Mouse (Mus musculus) c-Kit-positive CD71-positive TER-119-positive erythroid progenitor cells, embryonic 14.5 days (primary cell): ENCODE results near the gene St6galnac3.

Experiments used
- DNase-seq: peaks from one replicate; pipeline ENCODE4 v3.0.0-alpha.2; 2013; ENCODE audit warnings: low spot score

The St6galnac3 gene

DNA sequence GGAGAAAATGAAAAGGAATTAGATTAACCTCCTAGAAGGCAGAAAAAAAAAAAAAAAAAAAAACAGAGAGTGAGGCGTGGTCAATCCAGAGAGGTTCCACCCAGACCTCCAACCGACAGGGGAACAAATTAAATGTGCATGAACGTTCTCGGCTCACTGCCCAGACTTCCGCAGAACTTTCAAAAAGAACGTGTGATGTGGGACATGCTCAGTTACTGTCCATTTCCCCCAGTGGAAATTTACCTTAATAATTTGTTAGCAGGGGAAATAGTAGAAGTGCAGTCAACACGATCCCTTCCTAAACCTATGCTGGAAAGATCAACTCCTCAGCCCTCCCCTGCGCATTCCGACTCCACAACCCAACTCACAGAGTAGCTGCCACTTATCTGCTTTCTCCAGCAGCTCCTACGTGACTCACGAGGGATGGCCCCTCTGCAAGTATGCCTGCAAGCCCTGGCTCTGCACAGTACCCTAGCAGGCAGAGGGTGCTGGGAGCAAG, 35.1 kb downstream of the St6galnac3 start:
- DNase-seq, result peak; percentile 88

DNA sequence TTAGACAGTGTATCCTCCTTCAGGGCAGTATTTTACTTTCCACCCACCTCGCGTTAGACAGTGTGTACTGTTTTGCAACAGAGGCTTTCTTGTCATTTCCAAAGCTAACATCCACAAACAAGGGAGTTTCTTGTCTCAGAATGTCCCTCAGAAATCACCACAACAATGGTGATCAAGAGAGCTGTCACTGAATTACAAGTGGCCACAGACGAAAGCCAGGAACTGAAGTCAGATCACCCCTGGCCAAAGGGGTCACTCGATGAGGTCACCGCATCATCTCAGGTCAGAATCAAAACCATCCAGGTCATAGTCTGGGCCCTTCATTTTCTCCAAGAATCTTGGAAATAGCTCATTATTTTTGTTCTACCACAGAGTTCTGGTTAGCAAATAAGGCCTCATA, 37.1 kb downstream of the St6galnac3 start:
- DNase-seq, result no peak

DNA sequence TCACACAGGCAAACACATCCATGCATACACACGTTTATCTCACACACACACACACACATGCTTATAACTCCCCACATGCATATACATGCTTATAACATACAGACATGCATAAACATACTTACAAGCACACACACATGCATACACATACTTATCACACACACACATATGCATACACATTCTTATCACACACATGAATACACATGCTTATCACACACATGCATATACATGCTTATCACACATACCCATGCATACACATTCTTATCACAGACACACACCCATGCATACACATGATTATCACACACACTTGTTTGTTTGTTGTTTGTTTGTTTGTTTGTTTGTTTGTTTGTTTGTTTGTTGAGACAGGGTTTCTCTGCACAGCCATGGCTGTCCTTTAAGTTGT, 40.1 kb downstream of the St6galnac3 start:
- peak; percentile 47 for DNase-seq

DNA sequence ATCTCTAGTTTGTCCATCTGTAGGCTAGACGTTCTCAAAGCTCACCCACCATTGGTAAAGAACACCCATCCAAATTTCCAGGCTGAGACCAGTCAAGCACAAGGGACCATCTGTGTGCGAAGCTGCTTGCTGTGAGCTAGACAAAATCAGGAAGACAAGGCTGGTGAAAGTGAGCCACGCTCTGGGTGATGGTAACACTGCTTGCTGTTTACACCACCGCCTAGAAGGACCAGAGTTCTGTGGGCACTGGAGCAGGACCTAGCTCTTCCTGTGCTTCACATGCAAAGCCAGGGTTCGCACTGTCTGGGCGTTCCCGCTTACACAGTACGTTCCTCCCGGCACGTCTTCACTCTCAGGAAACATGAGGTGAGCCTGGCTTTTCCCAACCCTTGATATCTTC, 42.7 kb downstream of the St6galnac3 start:
- no peak for DNase-seq

DNA sequence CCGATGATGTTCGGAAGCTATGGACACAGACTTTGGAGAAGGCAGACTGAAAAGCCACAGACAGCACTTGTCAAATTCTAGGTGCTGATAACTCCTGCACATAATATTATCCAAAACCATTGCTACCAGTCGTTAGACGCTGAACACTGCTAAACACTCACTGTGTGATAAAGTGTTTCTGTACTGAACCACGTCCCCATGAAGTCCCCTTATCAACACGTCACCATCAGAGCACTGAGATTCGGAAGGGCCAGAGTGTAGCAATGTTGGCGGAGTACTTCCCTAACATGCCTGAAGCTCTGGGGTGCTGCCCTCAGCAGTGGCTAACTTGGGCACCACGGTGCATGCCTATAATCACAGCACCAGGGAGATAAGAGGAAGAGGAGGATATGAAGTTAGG, 43.3 kb downstream of the St6galnac3 start:
- no peak for DNase-seq

DNA sequence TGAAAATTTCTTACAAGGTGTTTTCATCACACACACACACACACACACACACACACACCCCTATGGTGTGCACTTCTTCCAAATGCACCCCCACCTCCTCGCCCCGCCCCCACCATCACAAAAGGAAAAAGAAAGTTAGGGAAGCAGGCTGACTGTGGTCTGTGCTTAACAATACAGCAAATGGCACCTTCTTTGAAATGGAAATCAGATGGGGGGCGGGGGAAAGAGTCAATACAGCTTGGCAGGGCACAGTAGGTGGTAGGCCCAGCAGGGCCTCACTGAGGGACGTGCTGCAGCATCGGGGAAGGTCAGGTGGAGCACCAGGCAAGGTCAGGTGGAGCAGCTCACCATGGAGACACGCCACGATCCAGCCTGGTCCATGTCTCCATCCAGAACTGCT, 49.1 kb downstream of the St6galnac3 start:
- DNase-seq, result no peak

DNA sequence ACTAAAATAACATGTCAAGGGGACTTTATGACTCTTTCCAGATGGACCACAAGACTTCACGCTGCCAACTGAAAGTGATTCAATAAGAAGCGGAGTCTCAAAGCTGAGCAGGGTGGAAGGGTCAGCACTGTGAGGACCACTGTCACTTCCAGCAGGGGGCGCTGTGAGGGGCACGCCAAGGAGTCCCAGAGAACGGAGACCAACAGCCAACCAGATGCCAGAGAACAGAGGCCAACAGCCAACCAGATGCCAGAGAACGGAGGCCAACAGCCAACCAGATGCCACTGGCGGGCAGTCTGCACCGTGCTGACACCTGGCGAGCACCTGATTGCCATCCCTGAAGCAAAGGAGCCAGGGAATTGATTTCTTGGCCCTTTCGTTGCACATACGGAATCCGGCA, 49.9 kb downstream of the St6galnac3 start:
- peak; percentile 61 for DNase-seq

DNA sequence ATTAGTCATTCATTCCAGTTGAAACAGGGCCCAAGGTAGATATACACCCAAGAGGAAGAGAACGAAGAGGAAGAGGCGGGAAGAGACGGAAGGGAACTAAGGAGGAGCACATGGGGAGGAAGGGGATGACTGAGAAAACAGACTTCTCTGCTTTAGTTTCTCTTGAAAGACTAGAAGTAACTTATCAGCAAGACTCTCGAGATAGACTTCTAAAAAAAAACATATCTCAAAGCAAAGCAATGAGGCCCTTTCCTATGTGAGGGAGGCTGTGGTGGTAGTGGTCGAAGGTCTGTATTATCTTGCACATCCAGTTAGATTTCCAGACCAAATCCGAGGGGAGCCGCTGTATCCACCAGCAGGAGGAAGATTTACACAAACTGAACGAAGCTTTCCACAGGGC, 50.6 kb downstream of the St6galnac3 start:
- no peak for DNase-seq

DNA sequence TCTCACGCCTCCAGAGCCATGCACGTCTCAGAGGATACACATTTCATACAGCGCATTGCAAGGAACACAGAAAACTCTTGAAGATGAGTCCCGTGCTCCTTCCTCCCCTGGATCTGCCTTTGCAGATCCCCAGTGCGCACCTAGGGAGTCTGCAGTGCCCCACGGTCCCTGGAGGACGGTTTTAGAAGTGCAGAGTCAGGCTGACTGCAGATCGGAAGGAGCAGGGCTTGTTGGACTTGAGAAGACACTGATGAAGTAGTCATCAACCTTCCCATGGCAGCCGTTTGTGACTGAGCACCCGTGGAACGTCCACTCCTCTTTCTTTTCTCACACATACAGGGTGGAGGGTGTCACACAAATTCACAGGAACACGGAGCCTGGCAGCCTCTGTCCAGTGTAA, 51.5 kb downstream of the St6galnac3 start:
- no peak for DNase-seq

DNA sequence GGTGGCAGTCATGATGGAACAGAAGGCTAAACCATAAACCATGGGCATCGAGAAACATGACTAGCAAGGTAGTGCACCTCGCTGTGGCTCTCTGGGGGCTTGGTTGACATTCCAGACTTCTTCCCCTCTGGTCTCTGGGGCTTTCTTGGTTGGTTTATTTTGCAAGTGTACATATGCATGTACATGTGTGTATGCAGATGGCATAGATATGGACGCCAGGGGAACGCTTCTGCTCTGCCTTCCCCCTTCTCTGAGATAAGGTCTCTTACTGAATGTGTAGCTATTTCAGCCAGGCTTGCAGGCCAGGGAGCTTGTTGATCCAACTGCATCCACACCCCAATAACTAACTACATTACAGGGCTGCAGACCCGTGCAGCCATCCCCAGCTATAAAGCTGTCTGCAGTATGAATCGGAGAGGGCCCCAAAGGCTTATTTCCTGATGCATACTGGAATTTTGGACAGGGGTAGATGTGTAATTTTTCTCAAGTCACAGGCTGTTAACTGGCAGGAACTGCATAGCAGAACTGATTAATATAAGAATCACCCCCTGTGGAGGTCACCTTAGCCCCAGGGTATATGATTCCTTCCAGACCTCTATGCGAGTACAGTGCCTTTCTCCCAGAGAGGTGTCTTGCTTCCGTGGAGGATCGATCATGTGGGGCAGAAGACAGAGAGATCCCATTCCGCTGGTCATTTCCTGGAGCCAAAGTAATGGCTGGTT, 53.9 kb downstream of the St6galnac3 start:
- DNase-seq, result no peak

DNA sequence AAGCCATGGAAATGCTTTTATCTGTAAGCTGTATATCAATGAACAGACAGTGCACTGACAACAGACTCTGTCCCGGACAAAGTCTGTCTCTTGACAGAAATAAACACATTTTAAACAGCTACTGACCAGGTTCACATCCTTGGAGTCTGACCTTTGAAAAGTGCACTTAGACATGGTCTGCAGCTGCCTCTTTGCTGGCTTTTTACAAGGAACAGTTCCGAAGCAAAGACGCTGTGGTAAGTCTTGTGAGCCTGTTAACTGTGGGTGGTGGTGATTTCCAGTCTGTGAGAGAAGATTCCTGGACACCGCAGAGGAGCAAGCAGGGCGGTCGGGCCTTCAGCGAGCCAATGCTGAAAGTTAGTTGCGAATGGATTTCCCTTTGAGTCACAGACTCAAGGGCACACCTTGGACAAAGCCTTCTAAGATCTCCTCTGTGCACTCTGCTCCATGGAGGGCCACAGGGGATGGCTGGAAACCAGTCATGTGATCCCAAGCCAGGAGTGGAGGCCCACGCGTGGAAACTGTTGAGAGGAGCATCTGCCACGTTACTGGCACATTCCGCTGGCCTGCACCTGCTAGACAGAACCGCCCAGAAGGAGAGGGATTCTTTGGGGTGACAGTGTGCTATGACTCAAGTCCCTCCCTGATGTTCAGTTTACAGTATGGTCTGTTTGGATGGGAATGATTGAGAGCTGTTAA, 55.1 kb downstream of the St6galnac3 start:
- no peak for DNase-seq

DNA sequence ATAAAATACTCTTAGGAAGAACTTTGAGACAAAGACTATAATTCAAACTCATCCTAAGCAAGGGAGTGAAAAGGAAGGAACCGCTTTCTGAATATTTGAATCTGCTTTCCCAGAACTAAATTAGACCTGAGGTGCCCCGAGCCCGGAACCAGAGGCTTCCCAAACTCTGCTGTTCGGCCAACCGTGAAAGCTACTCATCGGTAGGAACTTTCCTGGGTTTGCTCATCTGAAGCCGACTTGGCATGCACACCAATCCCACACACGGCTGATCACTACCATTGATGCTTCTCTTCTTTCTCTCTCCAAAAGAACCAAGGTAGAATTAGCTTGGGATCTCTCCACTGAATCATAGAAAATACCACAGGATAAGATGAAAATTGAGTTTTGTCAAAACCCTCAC, 55.6 kb downstream of the St6galnac3 start:
- no peak for DNase-seq

DNA sequence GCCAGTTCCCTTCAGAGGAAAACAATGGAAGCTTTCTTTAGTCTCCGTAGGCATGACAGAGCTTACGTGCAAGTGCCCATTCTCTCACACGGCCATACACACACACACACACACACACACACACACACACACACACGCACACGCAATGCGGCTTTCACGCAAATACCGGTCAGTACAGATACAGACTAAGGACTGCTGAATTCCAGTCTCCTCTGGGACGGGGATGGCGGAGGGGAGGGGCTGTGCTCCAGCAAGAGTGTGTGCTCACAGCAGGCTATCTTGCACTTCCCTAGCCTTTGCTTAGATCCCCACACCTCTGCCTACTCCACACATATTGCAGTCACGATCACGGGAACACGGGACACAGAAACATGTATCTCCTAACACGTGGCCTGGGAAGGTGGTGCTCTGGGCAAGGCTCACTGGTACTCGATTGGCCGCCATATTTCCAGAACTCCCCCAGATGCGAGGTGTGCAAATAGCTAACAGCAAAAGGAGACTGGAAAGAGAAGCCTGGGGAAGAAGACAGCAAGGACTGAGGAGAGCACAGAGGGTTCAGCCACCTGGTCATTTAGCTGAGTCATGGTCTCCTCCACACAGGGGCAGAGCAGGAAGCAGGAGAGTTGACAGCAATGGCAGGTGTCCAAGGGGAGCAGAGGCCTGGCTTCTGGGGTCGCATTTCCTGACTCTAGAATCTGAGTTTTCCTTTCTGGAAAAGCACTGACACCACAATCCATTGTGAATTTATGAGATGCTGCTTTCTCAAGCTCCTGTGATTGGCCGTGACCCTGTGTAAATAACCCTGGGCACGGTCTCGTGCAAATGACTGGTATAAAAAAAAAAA, 56.3 kb downstream of the St6galnac3 start:
- no peak for DNase-seq

DNA sequence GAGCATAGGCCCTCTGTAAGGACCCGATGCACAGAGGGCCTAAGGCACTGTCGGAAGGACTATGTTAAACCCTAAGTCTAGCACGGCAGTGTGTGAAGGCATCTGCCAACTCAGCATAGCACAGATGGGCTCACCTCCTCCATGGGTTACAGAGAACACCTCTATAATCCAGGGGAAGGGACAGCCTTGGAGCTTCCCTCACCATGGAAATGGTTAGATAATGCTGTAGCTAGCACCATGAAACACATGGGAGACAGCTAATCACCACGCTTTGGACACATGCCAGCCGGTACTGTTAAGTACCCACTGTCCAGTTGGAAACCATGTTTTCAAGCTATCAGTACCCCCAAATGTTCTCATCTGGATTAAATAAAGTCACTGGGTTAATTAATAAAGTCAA, 60.3 kb downstream of the St6galnac3 start:
- no peak for DNase-seq

DNA sequence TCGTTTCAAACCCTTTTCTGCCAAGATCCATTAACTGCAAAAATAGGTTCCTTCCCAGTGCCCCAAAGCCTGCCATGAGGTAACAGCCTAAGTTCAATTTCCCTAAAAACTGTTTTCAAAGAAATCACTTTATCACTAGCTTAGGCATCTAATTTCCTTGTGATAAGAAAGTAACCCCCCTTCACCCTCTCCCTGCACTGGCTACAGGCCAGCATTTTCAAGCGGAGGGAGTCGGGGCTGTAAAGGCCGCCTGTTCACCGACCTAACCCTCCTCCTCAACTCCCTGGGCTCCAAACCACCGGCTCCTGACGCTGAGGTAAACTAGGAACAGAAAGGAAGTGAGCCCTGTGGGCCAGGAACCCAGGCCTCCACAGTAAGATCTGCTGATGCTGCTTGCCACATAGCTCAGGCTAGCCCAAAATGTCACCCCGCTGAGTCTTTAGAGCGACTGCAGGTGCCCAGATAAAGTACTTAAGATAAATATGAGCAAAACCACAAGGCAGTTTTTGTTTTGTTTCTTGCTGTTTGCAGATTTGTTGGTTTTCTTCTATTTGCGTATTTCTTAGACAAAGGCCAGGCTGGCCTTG, 61.0 kb downstream of the St6galnac3 start:
- no peak for DNase-seq

DNA sequence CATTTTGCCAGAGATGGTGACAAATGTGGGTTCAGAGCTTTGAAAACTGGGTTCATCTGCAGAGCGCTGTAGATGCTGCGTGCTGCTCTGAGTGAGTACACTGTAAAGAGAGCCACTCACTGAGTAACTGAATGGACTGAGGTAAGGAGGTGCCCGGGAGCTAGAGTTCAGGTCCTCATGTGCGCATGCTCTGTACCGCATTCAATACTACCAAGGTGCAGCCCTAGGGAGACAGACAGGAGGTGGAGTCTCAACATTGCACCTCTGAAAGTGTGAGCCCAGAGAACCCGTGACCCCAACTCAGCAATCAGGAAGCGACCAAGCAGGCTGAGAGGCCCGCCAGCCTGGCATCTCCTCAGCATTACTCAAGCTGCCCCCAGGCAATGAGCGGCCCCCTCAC, 62.2 kb downstream of the St6galnac3 start:
- DNase-seq, result no peak

DNA sequence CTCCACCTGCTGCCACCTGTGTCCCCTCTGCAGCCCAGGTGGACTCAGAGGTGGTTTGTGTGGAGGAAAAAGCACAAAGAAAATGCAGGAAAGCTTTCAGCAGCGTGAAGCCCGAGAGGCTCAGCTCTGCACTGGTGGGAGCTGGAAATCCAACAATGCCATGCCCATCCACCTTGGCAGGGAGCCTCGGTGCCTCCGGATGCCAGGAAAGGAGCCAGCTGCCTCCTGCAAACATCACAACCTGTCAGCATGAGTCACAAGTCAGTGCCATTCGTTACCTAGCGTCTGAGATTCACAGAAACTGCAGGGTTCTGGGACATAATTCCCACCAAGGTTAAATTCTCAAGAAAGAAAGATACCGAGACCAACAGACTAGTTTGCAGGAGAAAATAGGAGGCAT, 63.0 kb downstream of the St6galnac3 start:
- DNase-seq, result no peak

DNA sequence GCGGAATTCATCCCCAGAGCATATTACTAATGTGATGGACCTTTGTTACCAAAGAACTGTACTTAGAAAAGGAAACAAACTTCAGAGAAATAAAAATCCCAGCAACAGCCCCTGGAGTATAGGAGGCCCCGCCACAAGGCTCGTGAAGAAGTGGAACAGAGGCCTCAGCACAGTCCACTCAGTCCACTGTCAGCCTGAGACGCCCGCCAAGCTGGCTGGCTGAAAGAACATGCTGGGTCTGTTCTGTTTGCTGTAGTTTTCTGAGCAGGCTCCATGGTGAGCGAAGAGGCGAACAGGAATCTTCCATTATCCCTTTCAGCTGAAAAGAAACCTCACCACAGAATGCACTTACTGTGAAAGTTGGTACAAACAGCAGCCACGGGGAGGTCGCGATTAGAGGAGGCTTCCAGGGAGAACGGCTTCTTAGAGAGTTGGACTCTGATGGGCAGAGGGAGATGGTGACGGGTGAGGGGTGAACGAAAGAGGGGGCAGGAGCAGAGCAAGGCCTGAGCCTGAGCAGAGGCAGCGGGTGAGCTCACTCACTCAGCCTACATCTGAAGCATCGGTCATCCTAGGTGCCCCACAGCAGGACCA, 65.3 kb downstream of the St6galnac3 start:
- no peak for DNase-seq

DNA sequence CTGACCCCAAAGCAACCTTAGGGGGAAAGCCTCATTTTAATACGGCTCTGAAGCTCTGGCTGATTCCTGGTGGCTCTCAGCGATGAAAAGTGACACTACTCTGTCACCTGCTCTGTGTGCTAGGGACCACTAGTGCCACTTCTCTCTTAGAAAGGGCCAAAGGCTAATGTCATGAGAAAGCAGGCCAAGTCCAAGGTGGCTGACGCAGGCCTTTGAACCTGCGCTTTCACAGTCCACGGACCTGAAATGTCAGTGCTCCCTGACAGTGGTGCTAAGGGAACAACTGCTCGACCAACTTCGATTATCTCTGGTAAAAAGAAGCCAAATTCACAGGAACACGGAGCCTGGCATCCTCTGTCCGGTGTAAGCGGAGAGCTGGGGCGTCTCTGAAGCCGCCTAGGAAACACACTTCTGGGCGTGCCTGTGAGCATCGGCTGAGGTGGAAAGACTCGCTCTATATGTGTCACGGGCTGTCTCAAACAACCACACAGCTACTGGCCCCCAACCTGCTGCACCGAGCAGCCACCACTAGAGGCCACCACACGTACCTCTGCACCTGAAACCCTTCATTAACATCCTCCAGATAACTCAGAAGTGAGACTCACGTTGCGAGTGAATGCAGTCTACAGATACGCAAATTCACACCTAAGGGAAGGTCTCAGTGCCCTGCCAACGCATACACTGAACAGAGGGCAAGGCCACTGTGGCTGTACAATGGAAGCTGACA, 66.8 kb downstream of the St6galnac3 start:
- DNase-seq, result peak; percentile 48

DNA sequence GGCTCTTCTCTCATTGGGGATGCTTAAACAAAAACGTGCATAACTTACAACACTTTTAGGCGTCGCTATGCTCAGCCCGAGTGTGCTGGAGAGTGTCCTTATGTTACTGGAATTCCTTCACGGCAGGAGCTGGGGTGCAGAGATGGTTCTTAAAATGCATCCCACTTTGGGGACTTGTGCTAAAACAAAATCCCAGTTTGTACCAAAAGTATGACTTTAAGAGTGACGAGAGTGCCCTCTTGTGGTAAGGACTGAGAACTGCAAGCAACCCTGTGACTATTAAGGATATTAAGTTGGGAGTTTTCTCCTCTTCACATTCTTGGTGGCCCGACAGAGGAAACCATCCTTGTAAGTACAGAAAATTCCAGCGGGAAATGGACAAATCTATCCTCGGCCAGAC, 69.9 kb downstream of the St6galnac3 start:
- DNase-seq, result peak; percentile 69

DNA sequence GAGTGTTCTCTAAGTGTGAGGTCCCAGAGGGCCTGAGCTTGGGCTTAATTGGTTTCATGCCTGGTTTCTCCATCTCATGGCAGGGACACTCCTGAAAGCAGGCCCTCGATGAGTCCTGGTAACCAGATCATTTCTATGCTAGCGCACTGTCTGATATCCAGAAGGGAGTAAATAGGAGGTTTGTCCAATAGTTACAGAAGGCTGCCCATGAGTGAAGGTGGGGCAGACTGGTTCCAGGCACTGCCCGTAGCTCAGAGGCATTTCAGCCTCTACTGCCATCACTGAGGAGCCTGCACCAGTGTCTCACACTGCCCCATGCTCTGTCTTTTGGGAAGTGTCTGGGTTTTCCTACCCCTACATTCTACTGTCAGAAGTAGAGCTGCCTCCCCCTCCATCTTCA, 72.1 kb downstream of the St6galnac3 start:
- DNase-seq, result no peak
